Mouse (Mus musculus): Measurements from ENCODE around the gene Lrrc45. TPM values are rescaled to one million over a fixed set of nuclear protein-coding genes. Genes with fewer than 3 reads are reported as not detected.

Gene Lrrc45
- polyA plus RNA-seq, 1 experiment from 2014 or later = 81.3 TPM

DNA sequence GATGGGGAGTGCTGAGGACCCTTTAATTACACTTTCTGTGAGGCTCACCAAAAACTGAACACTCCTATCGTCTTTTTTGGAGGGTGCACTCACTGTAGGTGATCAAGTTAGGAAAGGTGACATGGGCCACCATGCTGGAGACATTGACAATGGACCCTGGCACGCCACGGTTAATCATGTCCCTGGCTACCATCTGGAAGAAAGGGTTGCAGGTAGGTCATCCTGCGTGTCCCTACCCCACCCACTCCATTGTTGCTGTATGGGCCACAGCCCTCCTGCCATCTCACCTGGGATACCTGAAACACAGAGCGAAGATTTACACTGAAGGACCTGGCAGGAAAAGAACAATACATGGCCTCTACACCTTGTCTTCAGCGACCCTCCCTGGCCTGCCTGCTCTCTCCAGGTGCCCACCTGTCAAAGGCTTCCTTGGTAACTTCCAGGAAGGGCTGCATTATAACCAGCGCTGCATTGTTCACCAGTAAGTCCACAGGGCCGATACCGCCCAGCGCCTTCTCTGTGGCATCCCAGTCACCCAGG, 16.7 kb downstream of the Lrrc45 start:
- WGBS = 89% methylated on average over 10 of the region's 10 CpGs
- Histone ChIP-seq H3K27me3 (replicated peaks) (0 out of 2 replicates have a peak, but pooled peaks cover 7% of the 10 kb centered on the region), H3K4me1 (peaks cover 16% of the 10 kb centered on the region), H3K27ac (replicated peaks) (no peak overlapping the region), H3K36me3 (0 out of 2 replicates have a peak, but pooled peaks cover 1% of the 10 kb centered on the region), H3K4me3 (replicated peaks) (no peak overlapping the region), H3K9ac (replicated peaks) (no peak overlapping the region), H3K9me3 (replicated peaks) (no peaks in the 10 kb centered on the region), H3K4me2 (no peak overlapping the region)
- ATAC-seq (ENCODE audit: low FRiP score) = no peak

DNA sequence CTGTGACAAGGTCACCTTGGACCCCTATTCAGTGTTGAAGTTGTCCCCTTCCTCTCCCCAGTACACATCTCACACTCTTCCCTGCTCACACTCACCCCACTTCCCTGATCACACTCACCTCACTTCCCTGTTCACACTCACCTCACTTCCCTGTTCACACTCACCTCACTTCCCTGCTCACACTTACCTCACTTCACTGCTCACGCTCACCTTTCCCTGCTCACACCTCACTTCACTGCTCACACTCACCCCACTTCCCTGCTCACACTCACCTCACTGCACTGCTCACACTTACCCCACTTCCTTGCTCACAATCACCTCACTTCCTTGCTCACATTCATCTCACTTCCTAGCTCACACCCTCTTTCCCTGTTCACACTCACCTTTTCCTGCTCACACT, 17.7 kb downstream of the Lrrc45 start:
- H3K27ac ChIP-seq (replicated peaks) = no peak overlapping the region

DNA sequence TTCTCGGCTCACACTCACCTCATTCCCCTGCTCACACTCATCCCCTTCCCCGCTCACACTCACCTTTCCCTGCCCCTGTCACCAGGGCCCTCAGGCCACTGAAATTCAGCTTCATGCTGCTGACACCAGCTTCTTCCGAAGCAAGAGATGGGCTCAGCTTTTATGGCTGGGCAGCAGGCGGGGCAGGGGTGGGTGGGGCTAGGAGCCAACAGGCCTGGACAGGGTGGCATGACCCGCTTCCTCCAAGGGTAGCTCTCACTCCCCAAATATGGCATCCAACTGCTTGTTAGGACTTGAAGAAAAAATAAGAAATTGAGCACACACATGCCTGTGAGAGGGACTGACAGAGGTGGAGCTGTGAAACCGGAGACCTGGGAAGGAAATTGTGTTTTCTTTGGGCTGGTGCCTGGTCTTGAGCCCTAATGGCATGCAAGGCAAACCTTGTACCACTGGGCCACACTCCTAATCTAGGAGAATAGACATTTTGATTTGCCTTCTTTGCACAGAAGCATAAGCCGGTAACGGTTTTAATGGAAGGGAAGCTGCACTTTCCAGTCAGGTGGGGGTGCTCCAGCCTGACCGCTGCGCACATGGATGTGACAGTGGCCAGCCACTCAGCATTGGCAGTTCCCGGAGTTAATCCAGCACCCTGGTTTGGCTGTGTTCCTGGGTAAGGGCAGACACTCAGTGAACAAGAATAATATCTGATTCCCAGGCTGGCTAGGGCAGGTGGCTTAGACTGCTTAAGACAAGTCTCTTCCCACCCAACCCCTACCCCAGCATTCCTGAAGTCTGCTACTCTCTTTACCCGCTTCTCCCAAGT, 18.3 kb downstream of the Lrrc45 start, which contains the start of gene Cbr2:
Gene Cbr2 (minus strand): TSS at position 257 of the 823 bp plus-strand sequence.
- Histone ChIP-seq H3K4me1 (peaks cover 4% of the 10 kb centered on the region; the same call in 1 of the 2 replicates), H3K27ac (replicated peaks) (no peak within 1 kb of the TSS), H3K4me2 (no peak within 1 kb of the TSS), H3K4me3 (replicated peaks) (no peak within 1 kb of the TSS), H3K9ac (replicated peaks) (no peak within 1 kb of the TSS), H3K36me3 (no peaks in the 10 kb centered on the region), H3K9me3 (replicated peaks) (no peaks in the 10 kb centered on the region), H3K27me3 (replicated peaks) (no peaks in the 10 kb centered on the region)
- no peak for ATAC-seq (ENCODE audit: low FRiP score)
- WGBS = 75% methylated on average over 12 of the region's 12 CpGs

More for the DNA sequence above, 17.7 kb downstream of the Lrrc45 start:
- Histone ChIP-seq H3K9me3 (replicated peaks) (no peaks in the 10 kb centered on the region), H3K36me3 (no peaks in the 10 kb centered on the region), H3K9ac (replicated peaks) (no peak overlapping the region), H3K4me2 (no peak overlapping the region), H3K27me3 (replicated peaks) (no peaks in the 10 kb centered on the region), H3K4me3 (replicated peaks) (no peak overlapping the region), H3K4me1 (peaks cover 11% of the 10 kb centered on the region)
- ATAC-seq (ENCODE audit: low FRiP score) = no peak
- 100% methylated on average over 1 of the region's 1 CpGs for WGBS

DNA sequence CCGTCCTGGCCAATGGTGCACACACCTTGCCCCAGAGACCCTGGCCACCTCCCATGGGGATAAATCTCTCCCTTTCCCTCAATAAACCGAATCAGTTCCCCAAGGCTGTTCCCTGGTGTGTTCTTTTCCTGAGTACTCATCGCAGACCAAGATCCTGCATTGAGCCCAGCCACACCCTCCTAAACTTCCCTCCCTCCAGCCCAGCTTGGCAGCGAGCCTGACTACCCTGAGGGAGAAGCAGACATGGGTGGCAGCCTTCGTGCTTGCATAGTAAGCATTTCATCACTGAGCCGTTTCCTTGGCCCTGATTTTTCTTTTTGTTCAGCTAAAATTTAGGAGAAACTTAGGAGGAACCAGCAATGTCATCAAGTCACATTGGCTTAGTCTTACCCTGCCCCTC, 19.8 kb downstream of the Lrrc45 start:
- ATAC-seq (ENCODE audit: low FRiP score) = no peak
- 62% methylated on average over 6 of the region's 6 CpGs for WGBS
- no peak overlapping the region for H3K4me2 ChIP-seq
- H3K9me3 ChIP-seq (replicated peaks) = no peaks in the 10 kb centered on the region
- no peak overlapping the region for H3K4me3 ChIP-seq (replicated peaks)
- H3K27me3 ChIP-seq (replicated peaks) = no peaks in the 10 kb centered on the region
- H3K36me3 ChIP-seq = no peaks in the 10 kb centered on the region
- no peak overlapping the region for H3K9ac ChIP-seq (replicated peaks)
- H3K27ac ChIP-seq (replicated peaks) = no peak overlapping the region
- H3K4me1 ChIP-seq = peaks cover 4% of the 10 kb centered on the region; the same call in 1 of the 2 replicates

DNA sequence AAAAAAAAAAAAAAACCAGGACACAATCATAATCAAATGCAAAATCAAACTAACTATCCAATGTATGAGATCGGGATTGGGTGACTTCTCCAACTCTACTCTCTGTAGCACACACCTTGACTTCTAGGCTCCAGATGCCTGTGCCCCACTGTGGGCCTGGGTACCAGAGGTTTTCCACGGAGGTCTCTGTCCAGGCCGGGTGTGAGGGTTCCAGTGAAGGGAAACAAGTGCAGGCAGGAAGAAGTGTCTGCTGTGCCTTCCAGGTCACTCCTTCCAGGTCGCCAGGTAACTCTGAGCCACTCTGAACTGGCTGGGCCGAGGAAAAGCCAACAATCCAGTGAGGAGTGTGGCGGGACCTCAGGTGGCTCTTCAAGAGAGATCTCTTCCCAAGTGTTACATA, 22.7 kb downstream of the Lrrc45 start:
- no peaks in the 10 kb centered on the region for H3K4me1 ChIP-seq
- no peak overlapping the region for H3K4me3 ChIP-seq (replicated peaks)
- no peak overlapping the region for H3K9ac ChIP-seq (replicated peaks)
- 76% methylated on average over 6 of the region's 6 CpGs for WGBS
- no peaks in the 10 kb centered on the region for H3K36me3 ChIP-seq
- no peak overlapping the region for H3K4me2 ChIP-seq
- no peak overlapping the region for H3K27ac ChIP-seq (replicated peaks)
- ATAC-seq (ENCODE audit: low FRiP score) = no peak
- no peaks in the 10 kb centered on the region for H3K9me3 ChIP-seq (replicated peaks)
- H3K27me3 ChIP-seq (replicated peaks) = no peaks in the 10 kb centered on the region

DNA sequence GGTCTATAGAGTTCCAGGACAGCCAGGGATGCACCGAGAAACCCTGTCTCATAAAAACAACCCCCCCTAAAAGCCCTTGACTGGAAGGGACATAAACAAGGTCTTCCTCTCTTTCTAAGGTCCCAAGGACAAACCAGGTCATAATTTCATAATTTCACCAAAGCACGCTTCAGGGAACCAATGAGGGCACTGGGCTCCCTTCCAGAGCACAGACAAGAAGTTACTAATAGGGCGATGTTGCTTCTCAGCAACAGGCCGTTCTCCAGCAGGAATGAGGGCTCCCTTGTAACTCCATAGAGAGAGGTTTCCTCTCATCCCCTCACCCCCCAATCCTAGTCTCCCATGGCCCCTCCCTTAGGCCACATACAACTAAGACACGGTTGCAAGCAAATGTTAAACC, 27.3 kb downstream of the Lrrc45 start:
- Histone ChIP-seq H3K36me3 (no peaks in the 10 kb centered on the region), H3K4me3 (replicated peaks) (no peak overlapping the region), H3K27me3 (replicated peaks) (no peaks in the 10 kb centered on the region), H3K9me3 (replicated peaks) (no peaks in the 10 kb centered on the region), H3K27ac (replicated peaks) (no peak overlapping the region), H3K4me1 (no peaks in the 10 kb centered on the region), H3K9ac (replicated peaks) (no peak overlapping the region), H3K4me2 (no peak overlapping the region)
- ATAC-seq (ENCODE audit: low FRiP score) = no peak
- WGBS = 97% methylated on average over 5 of the region's 5 CpGs

DNA sequence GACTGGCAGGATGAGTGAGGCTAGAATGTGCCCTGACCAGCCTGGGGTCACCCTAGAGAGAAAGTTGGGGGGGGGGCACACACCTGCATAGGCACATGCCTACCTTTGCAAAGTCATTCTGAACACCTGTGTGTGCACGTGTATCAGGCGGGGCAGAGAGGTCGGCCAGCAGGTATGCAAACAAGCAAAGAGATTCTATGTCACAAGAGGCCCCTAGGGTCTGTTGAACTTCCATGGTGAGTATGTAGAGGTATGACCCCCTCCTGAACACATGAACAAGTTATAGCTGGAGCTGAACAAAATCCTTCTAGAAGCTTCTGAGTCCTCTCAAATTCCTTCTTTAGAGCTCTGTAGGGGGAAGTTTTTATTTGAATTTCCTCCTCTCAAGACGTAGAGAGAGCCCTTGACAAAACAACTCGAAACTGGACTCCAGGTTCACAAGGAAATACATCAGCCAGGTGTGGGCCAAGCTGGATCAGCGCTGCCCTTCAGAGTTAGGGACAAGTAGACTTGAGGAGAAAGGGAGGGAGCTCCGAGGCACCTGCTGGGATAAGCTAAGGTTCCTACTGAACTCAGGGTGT, 30.5 kb downstream of the Lrrc45 start:
- H3K27me3 ChIP-seq (replicated peaks) = no peaks in the 10 kb centered on the region
- H3K4me1 ChIP-seq = no peaks in the 10 kb centered on the region
- no peak overlapping the region for H3K4me3 ChIP-seq (replicated peaks)
- no peaks in the 10 kb centered on the region for H3K9me3 ChIP-seq (replicated peaks)
- WGBS = 81% methylated on average over 7 of the region's 7 CpGs
- H3K9ac ChIP-seq (replicated peaks) = no peak overlapping the region
- H3K36me3 ChIP-seq = no peaks in the 10 kb centered on the region
- H3K27ac ChIP-seq (replicated peaks) = no peak overlapping the region
- no peak for ATAC-seq (ENCODE audit: low FRiP score)
- no peak overlapping the region for H3K4me2 ChIP-seq

DNA sequence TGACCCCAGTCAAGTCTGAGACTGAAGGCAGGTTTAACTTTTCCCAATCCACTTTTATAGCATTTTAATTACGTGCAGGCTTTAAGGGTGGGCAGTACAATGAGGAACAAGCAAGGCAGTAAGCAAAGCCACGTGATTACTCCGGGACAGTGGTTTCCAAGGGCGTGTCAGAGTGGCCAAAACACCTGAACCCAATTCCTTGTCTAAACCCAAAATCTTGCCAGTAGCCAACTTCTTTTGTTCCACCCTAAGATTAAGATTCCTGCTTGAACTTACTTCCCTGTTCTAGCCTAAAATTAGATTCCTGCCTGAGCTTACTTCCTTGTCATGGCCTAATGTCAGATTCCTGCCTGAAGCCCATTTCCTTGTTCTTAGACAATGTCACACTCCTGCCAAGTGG, 34.2 kb downstream of the Lrrc45 start:
- H3K9me3 ChIP-seq (replicated peaks) = no peaks in the 10 kb centered on the region
- no peak overlapping the region for H3K27ac ChIP-seq (replicated peaks)
- H3K4me3 ChIP-seq (replicated peaks) = no peak overlapping the region
- H3K27me3 ChIP-seq (replicated peaks) = no peaks in the 10 kb centered on the region
- H3K4me1 ChIP-seq = no peaks in the 10 kb centered on the region
- H3K4me2 ChIP-seq = no peak overlapping the region
- WGBS = 78% methylated on average over 4 of the region's 4 CpGs
- H3K9ac ChIP-seq (replicated peaks) = no peak overlapping the region
- H3K36me3 ChIP-seq = no peaks in the 10 kb centered on the region
- ATAC-seq (ENCODE audit: low FRiP score) = no peak

DNA sequence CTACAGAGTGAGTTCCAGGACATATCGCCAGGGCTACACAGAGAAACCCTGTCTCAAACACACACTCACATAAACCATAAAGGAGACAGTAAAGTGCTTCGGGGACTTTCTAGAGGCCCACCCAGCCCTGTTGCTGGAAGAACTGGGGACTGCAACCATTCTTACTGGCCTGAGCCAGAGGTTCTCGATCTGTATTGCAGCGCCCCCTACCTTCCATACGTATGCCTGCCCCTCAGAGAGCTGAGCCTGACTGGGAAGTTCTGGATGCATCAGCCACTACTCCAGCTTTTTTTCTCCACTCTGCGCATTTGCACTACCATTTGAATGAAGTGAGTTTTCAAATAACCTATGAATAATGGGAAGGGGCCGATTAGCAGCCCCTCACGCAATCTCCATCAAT, 35.7 kb downstream of the Lrrc45 start:
- no peaks in the 10 kb centered on the region for H3K9me3 ChIP-seq (replicated peaks)
- H3K27ac ChIP-seq (replicated peaks) = no peak overlapping the region
- no peak overlapping the region for H3K4me3 ChIP-seq (replicated peaks)
- WGBS = 59% methylated on average over 8 of the region's 8 CpGs
- no peaks in the 10 kb centered on the region for H3K36me3 ChIP-seq
- H3K9ac ChIP-seq (replicated peaks) = no peak overlapping the region
- no peak overlapping the region for H3K4me2 ChIP-seq
- no peaks in the 10 kb centered on the region for H3K27me3 ChIP-seq (replicated peaks)
- H3K4me1 ChIP-seq = no peaks in the 10 kb centered on the region
- ATAC-seq (ENCODE audit: low FRiP score) = no peak

DNA sequence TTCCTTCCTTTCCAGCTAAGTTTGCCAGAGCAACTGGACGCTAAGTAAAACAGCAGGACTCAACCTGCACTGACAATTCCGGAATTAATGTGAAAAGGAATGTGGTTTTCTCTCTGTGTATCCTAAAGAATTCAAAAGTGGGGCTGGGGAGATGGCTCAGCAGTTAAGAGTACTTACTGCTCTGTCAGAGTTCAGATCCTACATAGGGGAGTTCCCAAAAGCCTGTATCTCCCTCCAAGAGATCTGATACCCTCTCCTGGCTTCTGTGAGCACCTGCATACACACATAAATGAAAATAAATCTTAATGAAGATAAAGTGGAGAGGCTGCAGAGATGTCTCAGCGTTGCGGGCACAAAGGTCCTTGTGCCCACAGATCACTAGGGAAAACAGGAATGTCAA, 37.9 kb downstream of the Lrrc45 start:
- WGBS = 79% methylated on average over 4 of the region's 4 CpGs
- no peaks in the 10 kb centered on the region for H3K27me3 ChIP-seq (replicated peaks)
- H3K9me3 ChIP-seq (replicated peaks) = no peaks in the 10 kb centered on the region
- ATAC-seq (ENCODE audit: low FRiP score) = no peak
- H3K4me2 ChIP-seq = no peak overlapping the region
- no peak overlapping the region for H3K9ac ChIP-seq (replicated peaks)
- H3K4me1 ChIP-seq = no peaks in the 10 kb centered on the region
- no peak overlapping the region for H3K4me3 ChIP-seq (replicated peaks)
- no peak overlapping the region for H3K27ac ChIP-seq (replicated peaks)
- H3K36me3 ChIP-seq = no peaks in the 10 kb centered on the region

DNA sequence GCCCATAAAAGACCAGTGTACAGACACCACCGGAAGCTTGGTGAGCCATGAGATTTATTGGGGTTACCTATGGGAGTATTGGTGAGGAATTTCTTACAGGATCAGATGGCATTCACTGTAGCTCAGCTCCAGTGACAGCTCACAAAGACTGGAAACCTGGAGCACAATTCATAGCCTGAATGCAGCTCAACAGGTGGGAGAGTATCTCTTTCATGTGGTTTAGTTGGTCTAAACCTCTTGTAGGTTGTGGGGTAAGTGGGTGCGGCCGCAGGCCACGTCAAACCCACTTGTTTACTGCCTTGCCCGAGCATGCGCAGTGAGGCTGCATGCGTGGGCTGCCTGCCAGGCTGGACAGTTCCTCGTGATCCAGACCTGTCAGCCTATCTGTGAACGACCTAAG, 46.5 kb downstream of the Lrrc45 start:
- H3K27me3 ChIP-seq (replicated peaks) = peaks cover 8% of the 10 kb centered on the region; the same call in 1 of the 2 replicates
- H3K27ac ChIP-seq (replicated peaks) = no peak overlapping the region
- H3K4me3 ChIP-seq (replicated peaks) = no peak overlapping the region
- 94% methylated on average over 9 of the region's 9 CpGs for WGBS
- H3K4me1 ChIP-seq = no peaks in the 10 kb centered on the region
- H3K9me3 ChIP-seq (replicated peaks) = 0 out of 2 replicates have a peak, but pooled peaks cover 13% of the 10 kb centered on the region
- no peak overlapping the region for H3K4me2 ChIP-seq
- no peak for ATAC-seq (ENCODE audit: low FRiP score)
- H3K9ac ChIP-seq (replicated peaks) = no peak overlapping the region
- H3K36me3 ChIP-seq = no peaks in the 10 kb centered on the region

All from neural tube, embryonic 15.5 days (tissue).